In genomic region chr6:8465388-8465787, GRCm38 (mm10) we compare ENCODE assay signal across 23 mouse cellular contexts. TPM values are rescaled to one million over a fixed set of nuclear protein-coding genes. Genes with fewer than 3 reads are reported as not detected.
DNase-seq lines count a peak whose midpoint lies in the region; ATAC-seq and TF ChIP-seq lines count a peak whose summit lies in the region.
"Had no signal": no experiment of that assay in that cellular context is flagged by ENCODE, and none has a peak within 500 bp of the region (broad histone marks: within the 10 kb centered on the region; RNA-seq: fewer than 3 reads in every experiment).

No protein-coding gene starts in this region.

- TF ChIP-seq POLR2A in CH12.LX (IDR thresholded peaks at IDR 0.05; ENCODE audit: low read depth, low read length): no peak

- in situ Hi-C loops in CH12.LX (cut with MboI; ENCODE audit: low pct_ligation_motif_present, low pct_unique_long_range_greater_than_20kb, low sequenced_read_pairs): no loop called here

- H3K27me3 ChIP-seq in CH12.LX (replicated peaks): no peaks in the 10 kb centered on the region
- H3K27me3 ChIP-seq in intestine, embryonic 15.5 days (replicated peaks): no peaks in the 10 kb centered on the region
- H3K27me3 ChIP-seq: embryonic facial prominence, embryonic 12.5 days; embryonic facial prominence, embryonic 15.5 days; hindbrain, embryonic 12.5 days; hindbrain, embryonic 15.5 days; Patski had no signal

- WGBS in intestine, embryonic 15.5 days: 64% methylated on average over 1 of the region's 1 CpGs
- 23% methylated on average over 1 of the region's 1 CpGs for WGBS in large intestine, adult 2 months

- dilution Hi-C loops in CH12.LX (cut with MboI; ENCODE audit: extremely low pct_ligation_motif_present, extremely low pct_unique_long_range_greater_than_20kb, low sequenced_read_pairs): no loop called here

- H3K79me2 ChIP-seq in CH12.LX (replicated peaks; ENCODE audit: control insufficient read depth, extremely low read depth, insufficient read depth, poor library complexity, severe bottlenecking): no peaks in the 10 kb centered on the region

- H3K4me3 ChIP-seq in CH12.LX (replicated peaks in 1 of 3; ENCODE audit: low read depth in 2 of 3, low read length in 2 of 3, poor library complexity in 1 of 3): no peak overlapping the region
- H3K4me3 ChIP-seq in intestine, embryonic 15.5 days (replicated peaks): no peak overlapping the region
- H3K4me3 ChIP-seq: embryonic facial prominence, embryonic 12.5 days; embryonic facial prominence, embryonic 15.5 days; gastrocnemius, adult 2 months; hindbrain, embryonic 12.5 days; hindbrain, embryonic 15.5 days had no signal

- H3K9me3 ChIP-seq in CH12.LX (replicated peaks; ENCODE audit: low read length): no peaks in the 10 kb centered on the region
- no peaks in the 10 kb centered on the region for H3K9me3 ChIP-seq in intestine, embryonic 15.5 days
- H3K9me3 ChIP-seq: embryonic facial prominence, embryonic 12.5 days; embryonic facial prominence, embryonic 15.5 days; G1E; hindbrain, embryonic 12.5 days; hindbrain, embryonic 15.5 days had no signal

- no peak overlapping the region for H3K9ac ChIP-seq in CH12.LX (ENCODE audit: insufficient read depth, low read depth)
- no peak overlapping the region for H3K9ac ChIP-seq in intestine, embryonic 15.5 days
- H3K9ac ChIP-seq: embryonic facial prominence, embryonic 12.5 days; embryonic facial prominence, embryonic 15.5 days; forebrain, postnatal 0 days; hindbrain, embryonic 12.5 days; hindbrain, embryonic 15.5 days had no signal

- no peak for DNase-seq in CH12.LX (ENCODE audit: extremely low read depth)
- DNase-seq in large intestine, adult 2 months (ENCODE audit: low read depth, low spot score): peak; percentile 70
- DNase-seq in left cerebral cortex, adult 18-20 months (ENCODE audit: low spot score in 2 of 2): no peak
- DNase-seq in thymus, adult 18-20 months: no peak
- DNase-seq in right cerebral cortex, postnatal 25 days: no peak
- DNase-seq: adrenal gland, postnatal 10 days; adrenal gland, postnatal 36 days; cerebellum, adult 18-20 months; cerebellum, adult 9-10 months; cerebellum, postnatal 25 days; forebrain, postnatal 0 days; gastrocnemius, adult 2 months; gastrocnemius, postnatal 14 days; heart, adult 11 months had no signal

- TF ChIP-seq CTCF in CH12.LX (conservative IDR thresholded peaks at IDR 0.05 in 1 of 2, IDR thresholded peaks at IDR 0.05 in 1 of 2; ENCODE audit: low read depth in 2 of 2, low read length in 2 of 2): no peak

- peak; percentile 77 for ATAC-seq in intestine, embryonic 15.5 days
- ATAC-seq: forebrain, embryonic 14.5 days; forebrain, postnatal 0 days; Patski had no signal

- 0 out of 2 replicates have a peak overlapping the region, but pooled peaks have one; percentile 36 for H3K4me2 ChIP-seq in CH12.LX (ENCODE audit: insufficient read depth, low read depth, poor library complexity, severe bottlenecking)
- H3K4me2 ChIP-seq in intestine, embryonic 15.5 days (replicated peaks): peak overlapping the region; percentile 30; the same call in 1 of the 2 replicates
- H3K4me2 ChIP-seq: embryonic facial prominence, embryonic 12.5 days; embryonic facial prominence, embryonic 15.5 days; heart, embryonic 11.5 days; hindbrain, embryonic 12.5 days; hindbrain, embryonic 15.5 days had no signal

- no peak overlapping the region for H3K27ac ChIP-seq in CH12.LX (ENCODE audit: insufficient read depth, low read depth)
- no peak overlapping the region for H3K27ac ChIP-seq in intestine, embryonic 15.5 days
- H3K27ac ChIP-seq: embryonic facial prominence, embryonic 12.5 days; embryonic facial prominence, embryonic 15.5 days; gastrocnemius, adult 2 months; hindbrain, embryonic 12.5 days; hindbrain, embryonic 15.5 days had no signal

- no peaks in the 10 kb centered on the region for H3K36me3 ChIP-seq in CH12.LX (replicated peaks in 1 of 2; ENCODE audit: control insufficient read depth in 1 of 2, insufficient read depth in 1 of 2, low read length in 1 of 2)
- no peaks in the 10 kb centered on the region for H3K36me3 ChIP-seq in intestine, embryonic 15.5 days
- H3K36me3 ChIP-seq: embryonic facial prominence, embryonic 12.5 days; embryonic facial prominence, embryonic 15.5 days; G1E; hindbrain, embryonic 12.5 days; hindbrain, embryonic 15.5 days had no signal

- no peak for TF ChIP-seq RAD21 in CH12.LX (IDR thresholded peaks at IDR 0.05; ENCODE audit: low read depth, low read length)

- TF ChIP-seq EP300 in CH12.LX (IDR thresholded peaks at IDR 0.05; ENCODE audit: low read length): no peak

- peaks cover 2 to 11% of the 10 kb centered on the region in 2 experiments for H3K4me1 ChIP-seq in CH12.LX (ENCODE audit: control insufficient read depth in 1 of 2, insufficient read depth in 2 of 2)
- no peaks in the 10 kb centered on the region for H3K4me1 ChIP-seq in intestine, embryonic 15.5 days (replicated peaks)
- H3K4me1 ChIP-seq: embryonic facial prominence, embryonic 12.5 days; embryonic facial prominence, embryonic 15.5 days; hindbrain, embryonic 12.5 days; hindbrain, embryonic 15.5 days had no signal

TF ChIP-seq in CH12.LX, 34 proteins besides CTCF, POLR2A, EP300 and RAD21:
- TF ChIP-seq TCF12 (IDR thresholded peaks at IDR 0.05; ENCODE audit: low read depth, low read length) (peak; percentile 27; the same call in 1 of the 2 replicates), MAZ (IDR thresholded peaks at IDR 0.05; ENCODE audit: low read depth, low read length) (no peak)

RNA-seq across cellular contexts. Expression of gene Glcci1, which starts 44.0 kb away (rescaled TPM):
- 1.9 and 4.4 TPM in 2 replicates for total RNA-seq in CH12.LX (2012; rRNA removed)
- total RNA-seq in CH12.LX (2014; rRNA removed): 2.4 and 2.5 TPM in 2 replicates
- polyA plus RNA-seq in CH12.LX (2012; ENCODE audit: insufficient read length, low read depth): 3.5 and 4.8 TPM in 2 replicates
- 5.8 and 6.3 TPM in 2 replicates for polyA plus RNA-seq in intestine, embryonic 15.5 days (2015; fragmentation: Nextera tagmentation; extraction: Ambion mirVana)
- polyA plus RNA-seq in large intestine, adult 2 months (2012; rRNA removed): 2.1 and 4.2 TPM in 2 replicates
- 100 to 1,000 TPM; 175 to 183 TPM for total RNA-seq in left cerebral cortex, adult 18-20 months (2021)
